Comparison of ENCODE assay signal across 26 mouse cellular contexts in the genomic region with DNA sequence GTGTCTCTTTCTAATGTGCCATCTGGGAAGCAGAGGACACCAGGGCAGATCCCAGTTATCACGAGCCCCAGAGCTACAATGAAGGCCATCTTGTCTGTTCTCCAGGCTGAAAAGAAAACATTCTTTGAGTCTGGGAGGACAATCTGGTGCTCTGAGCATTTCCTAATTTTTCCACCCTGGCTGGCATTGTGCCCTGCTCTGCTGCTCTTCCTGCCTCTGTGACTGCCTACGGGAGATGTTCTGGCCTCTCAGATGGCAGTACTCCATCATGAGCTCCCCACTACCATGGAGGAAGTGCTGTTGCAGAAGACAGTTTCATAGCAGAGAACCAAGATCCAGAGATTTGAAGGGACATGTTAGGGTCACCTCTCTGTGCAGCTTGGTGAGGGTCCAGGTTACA. TPM values are rescaled to one million over a fixed set of nuclear protein-coding genes. Genes with fewer than 3 reads are reported as not detected.
DNase-seq lines count a peak whose midpoint lies in the region; ATAC-seq and TF ChIP-seq lines count a peak whose summit lies in the region.
"Had no signal": no experiment of that assay in that cellular context is flagged by ENCODE, and none has a peak within 500 bp of the region (broad histone marks: within the 10 kb centered on the region; RNA-seq: fewer than 3 reads in every experiment).

No protein-coding gene starts in this region.

- no peaks in the 10 kb centered on the region for H3K36me3 ChIP-seq in forebrain, embryonic 10.5 days (replicated peaks)
- H3K36me3 ChIP-seq in forebrain, postnatal 0 days (ENCODE audit: insufficient read depth) = no peaks in the 10 kb centered on the region
- no peaks in the 10 kb centered on the region for H3K36me3 ChIP-seq in liver, embryonic 11.5 days (ENCODE audit: control insufficient read depth, insufficient read depth, low read length)
- H3K36me3 ChIP-seq: heart, embryonic 15.5 days; hindbrain, embryonic 10.5 days; lung, embryonic 15.5 days had no signal

- no peak for ATAC-seq in forebrain, postnatal 0 days
- no peak for ATAC-seq in liver, embryonic 11.5 days (replicated peaks; ENCODE audit: low FRiP score)
- ATAC-seq: hindbrain, postnatal 0 days; midbrain, embryonic 16.5 days had no signal

- no peak overlapping the region for H3K4me2 ChIP-seq in forebrain, postnatal 0 days (ENCODE audit: low read depth)
- H3K4me2 ChIP-seq in liver, embryonic 11.5 days = no peak overlapping the region
- H3K4me2 ChIP-seq: heart, embryonic 15.5 days; lung, embryonic 15.5 days had no signal

- H3K27me3 ChIP-seq in forebrain, embryonic 10.5 days (ENCODE audit: poor library complexity, severe bottlenecking) = no peaks in the 10 kb centered on the region
- H3K27me3 ChIP-seq in forebrain, postnatal 0 days (ENCODE audit: insufficient read depth, low read length) = no peaks in the 10 kb centered on the region
- no peaks in the 10 kb centered on the region for H3K27me3 ChIP-seq in liver, embryonic 11.5 days (replicated peaks; ENCODE audit: control insufficient read depth, insufficient read depth, low read length)
- H3K27me3 ChIP-seq: heart, embryonic 15.5 days; lung, embryonic 15.5 days had no signal

- peak; percentile 5 for DNase-seq in forebrain, embryonic 10.5 days (ENCODE audit: extremely low spot score, low spot score)
- no peak for DNase-seq in forebrain, postnatal 0 days
- DNase-seq in liver, embryonic 11.5 days (ENCODE audit: low spot score) = peak; percentile 20
- DNase-seq in liver = no peak
- peak; percentile 51 for DNase-seq in ovary, postnatal 36 days (ENCODE audit: low spot score)
- no peak for DNase-seq in ovary, postnatal 10 days (ENCODE audit: low spot score)
- DNase-seq in layer of hippocampus, postnatal 36 days = peak; percentile 10 to 32
- DNase-seq in urinary bladder, postnatal 25 days (ENCODE audit: low spot score) = no peak
- DNase-seq: B cell, adult 2 months; gastrocnemius, adult 2 months; heart, adult 18-20 months; kidney, adult 18-20 months; kidney, postnatal 10 days; right cerebral cortex, adult 18-20 months; thymus, postnatal 36 days had no signal

- H3K9ac ChIP-seq in forebrain, postnatal 0 days = no peak overlapping the region
- no peak overlapping the region for H3K9ac ChIP-seq in liver, embryonic 11.5 days (ENCODE audit: low read depth, low read length)
- H3K9ac ChIP-seq: heart, embryonic 15.5 days; lung, embryonic 15.5 days had no signal

- H3K9me3 ChIP-seq in forebrain, embryonic 10.5 days = no peaks in the 10 kb centered on the region; the same call in 1 of the 2 replicates
- no peaks in the 10 kb centered on the region for H3K9me3 ChIP-seq in forebrain, postnatal 0 days (ENCODE audit: low read length)
- no peaks in the 10 kb centered on the region for H3K9me3 ChIP-seq in liver, embryonic 11.5 days (ENCODE audit: control insufficient read depth, low read length)
- H3K9me3 ChIP-seq: heart, embryonic 15.5 days; hindbrain, embryonic 10.5 days; lung, embryonic 15.5 days; megakaryocyte, embryonic 14.5 days had no signal

- 92% methylated on average over 2 of the region's 2 CpGs for WGBS in forebrain, embryonic 10.5 days
- 68% methylated on average over 2 of the region's 2 CpGs for WGBS in forebrain, postnatal 0 days
- WGBS in liver, embryonic 11.5 days = 67% methylated on average over 2 of the region's 2 CpGs

- no peaks in the 10 kb centered on the region for H3K4me1 ChIP-seq in forebrain, embryonic 10.5 days
- H3K4me1 ChIP-seq in forebrain, postnatal 0 days (ENCODE audit: insufficient read depth) = no peaks in the 10 kb centered on the region
- H3K4me1 ChIP-seq in liver, embryonic 11.5 days (replicated peaks; ENCODE audit: control insufficient read depth, insufficient read depth, low read length) = no peaks in the 10 kb centered on the region
- H3K4me1 ChIP-seq: heart, embryonic 15.5 days; hindbrain, embryonic 10.5 days; lung, embryonic 15.5 days had no signal

- H3K4me3 ChIP-seq in forebrain, embryonic 10.5 days = no peak overlapping the region
- H3K4me3 ChIP-seq in forebrain, postnatal 0 days (ENCODE audit: low read depth, low read length) = no peak overlapping the region
- no peak overlapping the region for H3K4me3 ChIP-seq in liver, embryonic 11.5 days (ENCODE audit: low read depth, low read length)
- H3K4me3 ChIP-seq: gastrocnemius, adult 2 months; heart, embryonic 15.5 days; hindbrain, embryonic 10.5 days; lung, embryonic 15.5 days; megakaryocyte, embryonic 14.5 days had no signal

- no peak for TF ChIP-seq CTCF in forebrain, postnatal 0 days (IDR thresholded peaks at IDR 0.05; ENCODE audit: low read depth)

- H3K27ac ChIP-seq in forebrain, embryonic 10.5 days = no peak overlapping the region
- H3K27ac ChIP-seq in forebrain, postnatal 0 days (ENCODE audit: low read depth, low read length) = no peak overlapping the region
- no peak overlapping the region for H3K27ac ChIP-seq in liver, embryonic 11.5 days (ENCODE audit: low read depth, low read length)
- H3K27ac ChIP-seq: gastrocnemius, adult 2 months; heart, embryonic 15.5 days; hindbrain, embryonic 10.5 days; hindbrain, postnatal 0 days; lung, embryonic 15.5 days had no signal

RNA-seq across cellular contexts. Expression of a gene that starts 1.7 kb away (rescaled TPM):
- not detected in 2 replicates for polyA plus RNA-seq in forebrain, embryonic 10.5 days (2016; fragmentation: Nextera tagmentation; extraction: Ambion mirVana)
- not detected in 2 replicates for total RNA-seq in forebrain, postnatal 0 days (2014; rRNA removed)
- polyA plus RNA-seq in forebrain, postnatal 0 days (2015; fragmentation: Nextera tagmentation; extraction: Ambion mirVana) = not detected in 2 replicates
- not detected in 2 replicates for polyA plus RNA-seq in liver, embryonic 11.5 days (2014; fragmentation: Nextera tagmentation; extraction: Ambion mirVana)
- total RNA-seq in layer of hippocampus, postnatal 36 days (2021) = under 1 TPM; 0.23 to 0.45 TPM
- total RNA-seq: hindbrain, postnatal 0 days; left cerebral cortex, postnatal 36 days; liver, adult 2 months; neutrophil, adult 5-6 weeks had no signal
- polyA plus RNA-seq: forebrain, embryonic 11.5 days; heart, embryonic 15.5 days; hindbrain, embryonic 10.5 days; liver, adult 2 months had no signal

RNA-seq across cellular contexts. Expression of a gene that starts 24.2 kb away (rescaled TPM):
- polyA plus RNA-seq in forebrain, embryonic 10.5 days (2016; fragmentation: Nextera tagmentation; extraction: Ambion mirVana) = not detected in 2 replicates
- 0.08 TPM in 1 of 2 replicates, not detected in the other for total RNA-seq in forebrain, postnatal 0 days (2014; rRNA removed)
- polyA plus RNA-seq in forebrain, postnatal 0 days (2015; fragmentation: Nextera tagmentation; extraction: Ambion mirVana) = not detected in 2 replicates
- 0.12 and 0.19 TPM in 2 replicates for polyA plus RNA-seq in liver, embryonic 11.5 days (2014; fragmentation: Nextera tagmentation; extraction: Ambion mirVana)
- total RNA-seq in layer of hippocampus, postnatal 36 days (2021) = not detected
- total RNA-seq: gastrocnemius, adult 2 months; heart, adult 18-20 months; hindbrain, postnatal 0 days; left cerebral cortex, postnatal 36 days; neutrophil, adult 5-6 weeks had no signal
- polyA plus RNA-seq: forebrain, embryonic 11.5 days; hindbrain, embryonic 10.5 days; hindbrain, postnatal 0 days; liver, adult 2 months; lung, embryonic 15.5 days; midbrain, embryonic 16.5 days; small intestine, adult 2 months had no signal

RNA-seq across cellular contexts. Expression of a gene that starts 39.5 kb away (rescaled TPM):
- not detected in 2 replicates for polyA plus RNA-seq in forebrain, embryonic 10.5 days (2016; fragmentation: Nextera tagmentation; extraction: Ambion mirVana)
- total RNA-seq in forebrain, postnatal 0 days (2014; rRNA removed) = not detected in 2 replicates
- polyA plus RNA-seq in forebrain, postnatal 0 days (2015; fragmentation: Nextera tagmentation; extraction: Ambion mirVana) = not detected in 2 replicates
- polyA plus RNA-seq in liver, embryonic 11.5 days (2014; fragmentation: Nextera tagmentation; extraction: Ambion mirVana) = not detected in 2 replicates
- total RNA-seq in layer of hippocampus, postnatal 36 days (2021) = not detected
- total RNA-seq: gastrocnemius, adult 2 months; heart, adult 18-20 months; hindbrain, postnatal 0 days; left cerebral cortex, postnatal 36 days; liver, adult 2 months; neutrophil, adult 5-6 weeks had no signal
- polyA plus RNA-seq: forebrain, embryonic 11.5 days; heart, embryonic 15.5 days; hindbrain, embryonic 10.5 days; hindbrain, postnatal 0 days; liver, adult 2 months; lung, embryonic 15.5 days; midbrain, embryonic 16.5 days; small intestine, adult 2 months had no signal

RNA-seq across cellular contexts. Expression of a gene that starts 51.1 kb away (rescaled TPM):
- not detected in 2 replicates for polyA plus RNA-seq in forebrain, embryonic 10.5 days (2016; fragmentation: Nextera tagmentation; extraction: Ambion mirVana)
- total RNA-seq in forebrain, postnatal 0 days (2014; rRNA removed) = not detected in 2 replicates
- not detected in 2 replicates for polyA plus RNA-seq in forebrain, postnatal 0 days (2015; fragmentation: Nextera tagmentation; extraction: Ambion mirVana)
- not detected in 2 replicates for polyA plus RNA-seq in liver, embryonic 11.5 days (2014; fragmentation: Nextera tagmentation; extraction: Ambion mirVana)
- not detected for total RNA-seq in layer of hippocampus, postnatal 36 days (2021)
- total RNA-seq: gastrocnemius, adult 2 months; heart, adult 18-20 months; left cerebral cortex, postnatal 36 days; liver, adult 2 months; neutrophil, adult 5-6 weeks had no signal
- polyA plus RNA-seq: forebrain, embryonic 11.5 days; heart, embryonic 15.5 days; hindbrain, embryonic 10.5 days; hindbrain, postnatal 0 days; midbrain, embryonic 16.5 days; small intestine, adult 2 months had no signal

Comparison
In these comparisons a context has a peak if more than half of its experiments do, and no peak if none do; other contexts are left out.
1. DNase-seq: peak in forebrain, embryonic 10.5 days (single experiment), liver, embryonic 11.5 days (single experiment), ovary, postnatal 36 days (single experiment) and layer of hippocampus, postnatal 36 days (2 of 2); none in forebrain, postnatal 0 days (single experiment), liver (single experiment), ovary, postnatal 10 days (single experiment) and urinary bladder, postnatal 25 days (single experiment).